Mouse (Mus musculus): ENCODE measurements around the gene Nmi.
"Not testable (repeated sequence)": the region's sequence is repeated elsewhere in the genome, so short reads cannot be mapped to it uniquely, and the experiment has no call there.

The Nmi gene

GRCm38 (mm10) chr2:51973410-51973968 lies at the start of gene Nmi:
Gene Nmi, minus strand, starts transcription at chr2:51973494.
- no peak for DNase-seq (ENCODE audit: low spot score in 2 of 2)

GRCm38 (mm10) chr2:52016361-52016760 lies 43.1 kb upstream of the Nmi start:
- no peak for DNase-seq (ENCODE audit: low spot score in 2 of 2)

- no peak for DNase-seq (ENCODE audit: low spot score in 2 of 2)
Observed at GRCm38 (mm10) chr2:52013306-52013820, 40.1 kb upstream of the Nmi start.

- not testable (repeated sequence) for DNase-seq (ENCODE audit: low spot score in 2 of 2)
Observed at GRCm38 (mm10) chr2:52011820-52012219, 38.5 kb upstream of the Nmi start.

GRCm38 (mm10) chr2:52006380-52006779 lies 33.1 kb upstream of the Nmi start:
- no peak for DNase-seq (ENCODE audit: low spot score in 2 of 2)

- not testable (repeated sequence) for DNase-seq (ENCODE audit: low spot score in 2 of 2)
Observed at GRCm38 (mm10) chr2:52002299-52002698, 29.0 kb upstream of the Nmi start.

GRCm38 (mm10) chr2:52001521-52001920 lies 28.2 kb upstream of the Nmi start:
- no peak for DNase-seq (ENCODE audit: low spot score in 2 of 2)

- no peak for DNase-seq (ENCODE audit: low spot score in 2 of 2)
Observed at GRCm38 (mm10) chr2:51999996-52000395, 26.7 kb upstream of the Nmi start.

GRCm38 (mm10) chr2:51991447-51991846 lies 18.2 kb upstream of the Nmi start:
- DNase-seq (ENCODE audit: low spot score in 2 of 2), result no peak

GRCm38 (mm10) chr2:51989559-51989958 lies 16.3 kb upstream of the Nmi start:
- no peak for DNase-seq (ENCODE audit: low spot score in 2 of 2)

GRCm38 (mm10) chr2:51986695-51987094 lies 13.4 kb upstream of the Nmi start:
- no peak for DNase-seq (ENCODE audit: low spot score in 2 of 2)

- DNase-seq (ENCODE audit: low spot score in 2 of 2), result no peak
Observed at GRCm38 (mm10) chr2:51986157-51986556, 12.9 kb upstream of the Nmi start.

- DNase-seq (ENCODE audit: low spot score in 2 of 2), result no peak
Observed at GRCm38 (mm10) chr2:51985241-51985640, 11.9 kb upstream of the Nmi start.

- DNase-seq (ENCODE audit: low spot score in 2 of 2), result no peak
Observed at GRCm38 (mm10) chr2:51982288-51982687, 9.0 kb upstream of the Nmi start.

- DNase-seq (ENCODE audit: low spot score in 2 of 2), result no peak
Observed at GRCm38 (mm10) chr2:51981630-51982029, 8.3 kb upstream of the Nmi start.

- DNase-seq (ENCODE audit: low spot score in 2 of 2), result peak; percentile 24 to 31
Observed at GRCm38 (mm10) chr2:51972641-51973409, 469 bp downstream of the Nmi start.

- peak; percentile 8 to 13 for DNase-seq (ENCODE audit: low spot score in 2 of 2)
Observed at GRCm38 (mm10) chr2:51972142-51972541, 1.2 kb downstream of the Nmi start.

- no peak for DNase-seq (ENCODE audit: low spot score in 2 of 2)
Observed at GRCm38 (mm10) chr2:51970897-51971296, 2.4 kb downstream of the Nmi start.

- DNase-seq (ENCODE audit: low spot score in 2 of 2), result no peak
Observed at GRCm38 (mm10) chr2:51967288-51967687, 6.0 kb downstream of the Nmi start.

- DNase-seq (ENCODE audit: low spot score in 2 of 2), result no peak
Observed at GRCm38 (mm10) chr2:51953648-51954204, 19.6 kb downstream of the Nmi start.

GRCm38 (mm10) chr2:51950876-51951275 lies 22.4 kb downstream of the Nmi start:
- no peak for DNase-seq (ENCODE audit: low spot score in 2 of 2)

GRCm38 (mm10) chr2:51948105-51948830 lies 25.0 kb downstream of the Nmi start:
- DNase-seq (ENCODE audit: low spot score in 2 of 2), result no peak

Measured in spleen, postnatal 14 days (tissue).